ENCODE assay signal across 23 mouse cellular contexts in the genomic region with DNA sequence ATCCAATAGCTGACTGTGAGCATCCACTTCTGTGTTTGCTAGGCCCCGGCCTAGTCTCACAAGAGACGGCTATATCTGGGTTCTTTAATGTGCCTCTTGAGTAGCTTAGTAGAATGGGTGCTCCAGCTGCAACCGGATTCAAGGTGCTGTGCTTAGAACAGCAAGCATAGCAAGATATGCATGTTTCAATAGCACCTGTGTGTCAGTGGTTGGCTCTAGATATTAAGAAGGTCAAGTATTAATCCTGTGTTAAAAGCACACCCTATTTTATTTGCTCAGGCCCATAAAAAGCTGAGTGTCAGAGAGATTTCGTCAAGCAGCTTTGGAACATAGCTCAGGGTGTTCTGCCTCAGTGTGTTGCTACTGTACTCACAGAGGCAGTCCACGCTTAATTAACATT.
"Had no signal": no experiment of that assay in that cellular context is flagged by ENCODE, and none has a peak within 500 bp of the region (broad histone marks: within the 10 kb centered on the region; RNA-seq: fewer than 3 reads in every experiment).

No protein-coding gene starts in this region.

- H3K4me2 ChIP-seq: heart, embryonic 12.5 days; hindbrain, embryonic 12.5 days; hindbrain, embryonic 14.5 days; limb, embryonic 12.5 days had no signal

- H3K4me3 ChIP-seq: gastrocnemius, adult 2 months; heart, embryonic 10.5 days; heart, embryonic 12.5 days; hindbrain, embryonic 10.5 days; hindbrain, embryonic 12.5 days; layer of hippocampus, adult 2 months; limb, embryonic 10.5 days; limb, embryonic 12.5 days had no signal

- H3K4me1 ChIP-seq: heart, embryonic 10.5 days; heart, embryonic 12.5 days; hindbrain, embryonic 12.5 days had no signal

- H3K36me3 ChIP-seq: heart, embryonic 10.5 days; heart, embryonic 12.5 days; hindbrain, embryonic 10.5 days; hindbrain, embryonic 12.5 days; limb, embryonic 10.5 days; limb, embryonic 12.5 days had no signal

- H3K9ac ChIP-seq: heart, embryonic 12.5 days; hindbrain, embryonic 12.5 days; hindbrain, embryonic 14.5 days; limb, embryonic 12.5 days had no signal

- H3K9me3 ChIP-seq: heart, embryonic 10.5 days; heart, embryonic 12.5 days; hindbrain, embryonic 10.5 days; hindbrain, embryonic 12.5 days; limb, embryonic 10.5 days; limb, embryonic 12.5 days had no signal

- ATAC-seq: forebrain, embryonic 16.5 days; hindbrain, embryonic 16.5 days; inflammation-experienced regulatory T-cells, adult 6 months had no signal

- H3K27me3 ChIP-seq: heart, embryonic 12.5 days; hindbrain, embryonic 12.5 days; limb, embryonic 12.5 days had no signal

- DNase-seq: gastrocnemius, adult 2 months; gastrocnemius, postnatal 10 days; gastrocnemius, postnatal 25 days; heart, adult 18-20 months; heart, postnatal 10 days; heart, postnatal 4 days; kidney, adult 11 months; kidney, adult 8-10 months; kidney, postnatal 10 days; kidney, postnatal 25 days; kidney, postnatal 4 days; liver had no signal

- H3K27ac ChIP-seq: gastrocnemius, adult 2 months; heart, embryonic 10.5 days; hindbrain, embryonic 10.5 days; hindbrain, embryonic 12.5 days; hindbrain, embryonic 14.5 days; layer of hippocampus, adult 2 months; limb, embryonic 10.5 days; limb, embryonic 12.5 days had no signal
